Mouse (Mus musculus): ENCODE measurements at regions not wholly inside any gene's neighbourhood (a gene's known extent, or its start where the extent isn't known, plus 50 kb on each side); places are given as distances from the start of the nearest gene placed in this dataset.
A peak's percentile ranks its signal among the peaks of the same experiment; 100 is the strongest.

DNA sequence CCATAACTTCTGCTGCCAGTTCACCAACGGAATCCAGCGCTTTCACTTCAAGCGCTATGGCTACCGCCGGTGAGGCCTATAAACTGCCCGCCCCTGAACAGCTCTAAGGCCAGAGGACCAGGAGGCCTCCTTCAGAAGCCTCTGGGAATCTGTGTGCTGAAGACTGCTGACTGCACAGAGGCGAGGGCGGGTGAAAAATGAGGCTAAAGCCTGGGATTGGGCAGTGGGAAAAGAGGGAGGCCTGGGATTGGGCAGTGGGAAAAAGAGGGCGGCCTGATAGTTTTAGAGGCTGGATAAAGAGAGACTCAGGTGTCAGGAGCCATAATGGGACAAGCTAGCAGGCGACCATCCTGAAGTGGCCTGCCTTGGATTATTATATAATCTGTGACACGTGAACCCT lies 80.8 kb downstream of the Plekhb2 start:
- DNase-seq (ENCODE audit: low read depth, low spot score), result peak; percentile 41

DNA sequence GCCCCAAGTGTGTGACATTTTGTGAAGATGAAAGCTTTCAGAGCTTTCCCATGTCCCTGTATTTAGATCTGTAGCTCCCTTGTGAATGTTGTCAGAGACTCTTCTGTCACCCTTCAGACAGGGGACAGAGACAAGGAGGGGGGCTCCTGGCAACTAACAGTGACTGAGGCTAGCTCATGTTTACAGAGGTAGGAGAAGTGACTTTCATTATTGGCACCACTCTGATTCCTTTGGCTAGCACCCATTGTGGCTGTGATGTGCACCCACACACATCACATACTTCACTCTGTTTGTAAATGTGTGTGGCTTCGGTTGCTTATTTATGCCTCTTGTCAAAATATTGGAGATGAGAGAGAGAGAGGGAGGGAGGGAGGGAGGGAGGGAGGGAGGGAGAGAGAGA lies 93.4 kb downstream of the Plekhb2 start:
- no peak for DNase-seq (ENCODE audit: low read depth, low spot score)

DNA sequence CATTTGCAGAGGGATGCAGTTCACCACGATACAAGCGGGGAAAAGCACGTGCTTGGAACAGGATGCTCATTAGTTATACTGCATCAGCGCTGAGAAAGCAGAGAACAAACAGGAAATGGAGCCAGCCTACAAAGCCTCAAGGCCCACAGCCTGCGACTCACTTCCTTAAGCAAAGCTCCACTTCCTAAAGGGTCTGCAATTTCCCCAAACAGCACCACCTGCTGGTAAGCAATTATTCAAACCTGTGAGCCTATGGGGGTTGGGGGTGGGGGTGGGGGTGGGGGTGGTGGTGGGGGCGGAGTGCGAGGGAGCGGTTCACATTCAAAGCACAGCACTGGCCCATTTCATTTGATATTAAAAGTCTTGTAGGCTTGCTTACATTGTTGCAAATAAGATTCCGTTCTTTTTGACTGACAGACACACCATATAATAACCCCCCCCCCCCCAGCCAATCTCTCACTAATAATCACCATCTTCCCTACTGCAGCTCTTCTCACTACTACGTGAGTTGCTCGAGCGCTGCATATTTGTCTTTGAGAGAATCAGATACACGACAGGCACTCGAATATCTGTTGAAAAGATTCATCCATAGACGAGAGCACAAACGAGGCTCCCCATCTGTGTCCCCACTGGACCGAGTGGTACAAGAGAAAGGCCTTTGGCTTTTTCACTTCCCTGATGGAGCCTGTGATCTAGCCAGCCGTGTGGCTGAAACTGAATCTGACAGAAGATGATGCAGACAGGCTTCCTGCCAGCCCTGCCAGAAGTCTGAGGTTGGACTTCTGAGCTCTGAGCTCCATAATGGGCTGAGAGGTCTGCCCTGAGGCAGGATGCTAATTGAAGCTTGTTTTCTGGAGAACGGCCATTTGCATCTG lies 112.1 kb downstream of the Plekhb2 start:
- peak; percentile 60 for DNase-seq (ENCODE audit: low read depth, low spot score)

DNA sequence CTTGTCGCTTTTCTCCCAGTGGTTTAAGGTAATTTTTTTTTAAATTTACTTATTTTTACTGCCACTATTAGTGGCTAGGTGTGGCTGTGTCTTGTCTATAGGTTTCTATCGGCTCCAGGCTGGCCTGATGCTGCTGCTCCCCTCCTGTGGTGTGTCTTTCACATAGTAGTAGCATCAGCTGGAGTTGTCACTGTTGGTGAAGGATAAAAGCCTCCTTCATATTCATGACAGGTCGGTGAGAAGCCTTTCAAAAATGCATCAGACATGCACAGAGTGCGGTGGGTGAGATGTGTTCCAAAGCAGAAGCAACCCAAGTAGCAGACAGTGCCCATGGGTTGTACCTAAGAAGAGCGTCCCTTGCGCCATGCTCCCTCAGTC lies 112.7 kb downstream of the Plekhb2 start:
- no peak for DNase-seq (ENCODE audit: low read depth, low spot score)

DNA sequence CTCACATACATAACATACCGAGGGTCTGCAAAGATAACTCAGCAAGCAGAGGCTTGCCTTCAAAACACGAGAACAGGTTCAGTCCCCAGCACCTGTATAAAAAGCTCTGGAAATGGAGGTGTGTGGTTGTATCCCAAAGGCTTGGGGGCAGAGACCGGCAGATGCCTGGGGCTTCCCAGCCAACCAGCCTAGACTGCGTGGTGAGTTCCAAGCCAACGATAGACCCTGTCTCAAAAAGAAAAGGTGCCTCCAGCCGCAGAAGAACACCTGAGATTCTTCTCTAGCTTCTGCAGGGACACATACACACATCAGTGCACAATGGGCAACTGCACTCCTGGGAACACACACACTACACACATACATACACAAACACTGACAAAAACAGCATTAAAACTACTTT lies 125.0 kb downstream of the Plekhb2 start:
- no peak for DNase-seq (ENCODE audit: low read depth, low spot score)

DNA sequence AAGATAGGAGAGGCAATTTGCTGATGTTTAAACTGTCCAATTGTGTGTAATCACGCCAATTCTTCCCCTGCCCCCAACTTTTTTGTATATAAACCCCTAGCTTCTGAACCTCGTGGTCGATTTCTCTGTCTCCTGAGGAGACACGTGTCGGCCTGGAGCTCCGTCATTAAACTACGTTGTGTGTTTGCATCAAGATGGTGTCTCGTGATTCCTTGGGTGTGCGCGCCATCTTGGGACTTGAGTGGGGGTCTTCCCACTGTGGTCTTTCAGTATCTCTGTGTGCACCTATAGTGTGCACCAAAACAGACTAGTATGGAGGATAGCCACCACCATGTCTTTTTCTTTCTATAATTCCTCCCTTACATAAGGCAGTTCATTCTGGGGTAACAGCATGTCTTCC lies 128.4 kb downstream of the Plekhb2 start:
- DNase-seq (ENCODE audit: low read depth, low spot score), result no peak

DNA sequence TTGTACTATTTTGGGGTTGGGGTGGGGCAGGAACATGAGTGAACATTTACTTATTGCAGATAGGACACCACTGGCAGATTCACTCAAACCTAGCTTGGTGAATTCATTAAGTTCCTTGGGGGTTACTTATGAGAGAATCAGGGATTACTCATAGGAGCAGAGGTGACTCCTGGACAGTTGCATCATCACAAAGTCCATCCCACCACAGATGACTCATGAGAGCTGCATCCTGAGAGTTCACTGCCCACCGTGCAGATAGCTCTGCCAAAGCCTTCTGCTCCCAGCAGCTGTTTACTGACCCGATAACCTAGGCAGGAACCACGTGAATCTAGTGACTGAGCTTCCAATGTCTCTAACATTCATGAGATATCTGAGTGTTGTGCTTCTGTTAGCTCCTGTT lies 129.6 kb downstream of the Plekhb2 start:
- DNase-seq (ENCODE audit: low read depth, low spot score), result no peak

DNA sequence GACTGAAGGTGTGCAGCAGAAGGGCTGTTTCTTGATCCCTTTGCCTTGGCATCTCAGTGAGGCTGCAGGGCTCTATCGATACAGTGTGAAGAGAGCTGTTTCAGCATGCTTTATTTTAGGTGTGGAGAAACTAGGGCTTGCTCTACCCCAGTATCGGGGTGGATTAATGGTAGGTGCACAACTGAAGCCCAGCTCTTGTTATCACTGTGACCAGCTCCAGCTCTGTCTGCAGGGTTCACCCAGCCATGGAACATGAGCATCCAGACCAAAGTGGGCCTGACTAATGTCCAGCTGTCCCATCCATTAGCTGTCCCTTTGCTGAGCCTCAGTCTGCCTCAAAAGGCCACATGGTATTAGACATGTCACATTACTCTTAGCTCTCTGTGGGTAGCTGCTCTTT lies 132.2 kb downstream of the Plekhb2 start:
- DNase-seq (ENCODE audit: low read depth, low spot score), result no peak

DNA sequence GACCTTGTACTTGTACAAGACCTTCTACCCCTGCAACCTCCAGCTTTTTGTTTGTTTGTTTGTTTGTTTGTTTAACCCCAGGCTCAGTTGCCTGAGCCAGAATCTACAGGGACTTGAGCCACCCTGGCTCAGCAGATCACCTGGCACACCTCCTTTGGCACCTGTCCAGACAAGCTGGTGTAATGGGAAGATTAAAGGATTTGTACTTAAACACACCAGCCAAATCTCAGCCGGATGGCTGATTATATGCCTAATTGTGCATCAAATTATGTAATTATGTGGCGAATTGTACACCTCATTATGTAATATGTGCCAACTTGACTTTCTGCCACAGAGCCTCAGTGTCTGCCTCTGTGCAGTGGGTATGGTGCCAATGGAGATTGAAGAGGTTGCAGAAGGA lies 133.2 kb downstream of the Plekhb2 start:
- DNase-seq (ENCODE audit: low read depth, low spot score), result no peak

DNA sequence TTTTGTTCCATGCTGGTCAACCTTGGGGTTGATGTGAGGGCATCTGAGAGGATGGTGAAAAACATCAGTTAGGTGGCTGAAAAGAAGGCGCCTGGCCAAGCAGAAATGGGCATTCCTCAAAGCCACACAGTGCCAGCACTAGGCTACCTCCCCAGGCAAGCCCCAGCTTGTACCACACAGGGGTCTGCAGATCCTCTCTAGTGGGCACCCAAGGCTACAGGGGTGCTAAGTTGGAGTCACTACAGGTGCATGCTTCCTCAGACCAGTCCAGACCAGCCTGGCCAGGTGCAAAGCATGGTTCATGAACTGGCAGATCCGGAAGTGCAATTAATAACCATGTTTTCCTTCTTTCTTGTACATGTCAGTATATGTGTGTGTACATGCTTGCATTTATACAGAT lies 137.1 kb downstream of the Plekhb2 start:
- no peak for DNase-seq (ENCODE audit: low read depth, low spot score)

DNA sequence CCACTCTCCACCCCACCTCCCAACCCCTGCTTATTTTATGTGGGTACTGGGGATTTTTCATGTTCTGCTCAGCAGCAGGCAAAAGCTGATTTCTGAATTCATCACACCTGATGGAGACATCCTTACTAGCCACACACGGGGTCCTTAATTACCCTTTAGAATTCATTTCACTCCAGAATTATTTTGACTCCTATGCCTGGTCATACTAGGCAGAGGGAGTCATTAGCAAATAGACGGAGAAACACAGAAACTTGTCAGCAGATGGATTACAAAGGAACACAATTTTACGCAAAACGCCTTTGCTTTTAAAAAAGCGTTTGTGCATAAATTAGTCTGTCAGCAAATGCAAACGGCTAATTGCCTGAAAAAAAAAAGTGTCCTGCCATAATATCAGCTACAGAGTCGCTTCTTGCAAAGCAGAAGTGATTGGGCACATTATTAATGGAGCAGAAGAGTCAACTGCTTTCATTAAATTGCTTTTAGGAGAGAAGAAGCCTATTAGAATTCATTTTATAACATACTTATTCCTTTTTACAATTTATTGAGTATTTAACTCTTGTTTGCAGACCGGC lies 138.0 kb downstream of the Plekhb2 start:
- no peak for DNase-seq (ENCODE audit: low read depth, low spot score)

DNA sequence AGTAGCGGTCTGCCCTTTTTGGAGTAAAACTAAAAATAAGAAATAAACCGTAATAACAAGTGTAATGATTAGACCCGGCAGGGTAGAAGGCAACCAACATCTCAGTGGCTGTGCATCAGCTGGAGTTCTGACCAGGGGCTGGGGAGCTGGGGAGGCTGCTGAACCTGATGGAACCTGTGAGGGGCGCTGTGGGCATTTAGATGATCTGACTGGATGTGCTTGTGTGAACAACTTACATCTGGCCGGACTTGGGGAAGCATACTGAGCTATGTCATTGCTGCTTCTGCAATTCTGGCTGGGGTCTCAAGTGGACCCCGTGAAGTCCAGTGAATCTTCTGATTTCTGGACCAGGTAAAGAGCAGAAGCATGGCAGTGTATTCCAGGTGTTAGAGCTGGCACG lies 138.4 kb downstream of the Plekhb2 start:
- DNase-seq (ENCODE audit: low read depth, low spot score), result peak; percentile 20

DNA sequence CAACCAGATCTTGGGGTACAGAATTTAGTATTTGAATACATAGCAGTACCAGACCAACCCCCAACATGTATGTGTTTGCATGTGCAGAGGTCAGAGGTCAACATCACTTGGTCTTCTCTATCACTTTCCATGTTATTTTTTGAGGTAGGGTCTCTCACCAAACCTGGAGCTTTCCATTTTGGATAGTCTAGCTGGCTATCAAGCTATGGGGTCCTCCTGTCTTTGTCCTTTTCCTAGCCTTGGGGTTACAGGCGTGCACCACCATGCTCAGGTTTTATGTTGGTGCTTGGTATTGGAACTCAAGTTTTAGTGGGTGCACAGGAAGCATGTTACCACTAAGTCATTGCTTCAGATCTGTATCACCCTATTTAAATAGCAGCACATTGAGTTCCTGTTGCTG lies 151.0 kb downstream of the Plekhb2 start:
- no peak for DNase-seq (ENCODE audit: low read depth, low spot score)

DNA sequence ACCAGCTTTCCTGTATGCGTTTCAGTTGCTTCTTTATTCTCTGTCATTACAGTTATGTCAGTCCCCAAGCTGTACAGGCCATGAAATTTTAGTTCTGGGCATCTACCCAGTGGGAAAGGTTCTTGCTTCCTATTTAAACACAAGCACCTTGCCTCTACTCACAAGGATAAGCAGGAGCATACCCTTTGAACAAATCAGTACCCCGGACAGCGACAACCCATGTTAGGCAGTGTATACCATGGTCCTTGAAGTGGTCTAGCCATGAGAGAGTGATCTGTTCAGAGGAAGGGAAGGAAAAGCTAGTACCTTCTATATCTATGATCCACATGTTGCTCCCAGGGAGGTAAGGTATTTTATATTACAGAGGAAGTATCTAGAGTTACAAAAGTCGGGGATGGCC lies 167.7 kb downstream of the Plekhb2 start:
- peak; percentile 70 for DNase-seq (ENCODE audit: low read depth, low spot score)

DNA sequence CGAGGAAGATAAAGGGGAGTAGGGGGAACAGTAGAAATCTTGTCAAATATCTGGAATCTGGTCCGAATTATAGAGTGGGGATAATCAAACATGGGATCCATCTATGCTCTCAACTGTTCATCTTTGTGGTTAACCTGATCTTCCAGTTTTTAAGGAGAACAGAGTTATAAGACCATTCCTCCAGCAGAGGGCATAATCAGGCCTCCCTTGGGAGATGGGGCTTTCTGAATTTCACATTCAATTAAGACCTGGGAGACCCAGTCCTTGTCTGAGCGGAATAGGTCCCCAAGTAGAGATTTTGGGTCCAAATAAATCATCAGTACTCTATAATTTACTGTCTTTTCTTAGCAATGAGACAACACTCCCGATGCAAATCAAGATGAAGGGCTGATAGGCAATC lies 182.8 kb downstream of the Plekhb2 start:
- DNase-seq (ENCODE audit: low read depth, low spot score), result peak; percentile 59

DNA sequence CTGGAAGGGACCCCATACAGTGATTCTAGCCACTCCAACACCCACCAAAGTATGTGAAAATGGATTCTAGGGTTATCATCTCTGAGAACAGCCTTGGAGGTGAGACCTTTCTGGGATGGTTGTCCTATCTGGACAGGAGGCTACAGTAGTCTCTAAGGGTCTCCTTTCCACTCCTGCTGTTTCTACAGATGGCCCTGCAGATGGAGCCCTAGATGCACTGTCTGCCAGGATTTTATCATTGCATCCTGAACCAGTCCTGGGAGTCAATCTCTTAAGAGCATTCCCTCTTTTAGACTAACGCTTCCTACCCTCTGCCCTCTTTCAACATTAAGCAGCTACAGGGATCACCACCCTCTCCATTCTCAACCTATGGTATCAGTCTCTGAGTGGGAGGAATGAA lies 223.0 kb downstream of the Plekhb2 start:
- DNase-seq (ENCODE audit: low read depth, low spot score), result peak; percentile 23

DNA sequence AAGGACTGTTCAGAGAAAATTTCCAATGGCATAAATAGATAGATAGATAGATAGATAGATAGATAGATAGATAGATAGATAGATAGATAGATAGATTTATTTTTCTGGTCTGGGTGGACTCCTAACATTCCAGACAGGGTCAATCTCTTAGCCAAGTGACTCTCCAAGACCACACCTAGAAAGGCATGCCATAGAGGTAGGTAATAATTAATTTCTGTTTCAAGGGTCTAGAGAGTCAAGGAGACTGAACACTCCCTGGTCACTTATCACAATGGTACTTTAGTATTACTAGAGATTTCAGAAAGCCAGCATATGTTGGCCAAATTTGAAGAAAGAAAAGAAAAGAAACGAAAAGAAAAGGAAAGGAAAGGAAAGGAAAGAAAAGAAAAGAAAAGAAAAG lies 245.1 kb downstream of the Plekhb2 start:
- no peak for DNase-seq (ENCODE audit: low read depth, low spot score)

DNA sequence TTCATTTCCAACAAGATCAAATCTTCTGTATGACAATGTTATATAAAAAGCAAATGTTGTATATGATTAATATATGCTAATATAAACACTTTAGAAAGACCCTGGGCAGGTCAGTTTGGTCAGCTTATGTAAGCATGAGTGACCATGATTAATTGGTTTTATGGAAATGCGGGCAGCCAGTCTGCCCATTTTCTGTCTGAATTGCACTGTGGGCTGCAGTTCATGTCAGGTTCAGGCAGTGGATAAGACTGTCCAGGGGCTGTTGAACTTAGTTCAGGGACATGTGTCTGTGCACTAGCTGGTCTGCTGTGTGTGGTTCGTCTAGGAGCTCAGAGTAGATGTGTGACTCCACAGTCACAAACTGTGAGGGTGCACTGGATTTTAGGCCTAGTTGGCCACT lies 246.0 kb downstream of the Plekhb2 start:
- DNase-seq (ENCODE audit: low read depth, low spot score), result no peak

DNA sequence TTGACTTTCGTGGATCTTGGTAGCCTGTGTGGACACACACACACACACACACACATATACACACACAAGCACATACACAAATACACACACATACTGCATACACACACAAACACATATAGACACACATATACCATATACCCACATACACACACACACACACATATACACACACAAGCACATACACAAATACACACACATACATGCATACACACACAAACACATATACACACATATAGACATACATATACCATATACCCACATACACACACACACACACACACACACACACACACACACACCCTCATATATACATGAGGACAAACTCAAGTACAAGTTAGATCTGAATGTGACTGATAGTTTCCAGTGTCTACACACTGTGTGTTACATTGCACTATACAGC lies 256.9 kb downstream of the Plekhb2 start:
- no peak for DNase-seq (ENCODE audit: low read depth, low spot score)

DNA sequence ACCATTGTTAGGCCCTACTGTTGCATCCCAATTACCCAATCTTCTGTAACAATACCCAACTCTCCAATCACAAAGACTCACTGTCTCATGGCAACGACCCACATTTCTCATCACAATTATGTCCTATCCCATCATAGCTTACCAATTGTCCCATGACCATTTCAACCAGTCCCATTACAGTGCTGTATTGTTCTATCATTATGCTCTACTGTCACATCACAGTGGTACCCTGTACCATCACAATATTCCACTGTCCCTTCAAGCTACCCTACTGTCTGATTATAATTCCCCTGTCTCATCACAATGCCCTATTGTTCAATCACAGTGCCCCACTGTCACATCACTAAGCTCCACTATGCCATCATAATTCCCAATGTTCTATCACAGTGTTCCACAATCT lies 260.0 kb downstream of the Plekhb2 start:
- DNase-seq (ENCODE audit: low read depth, low spot score), result no peak

DNA sequence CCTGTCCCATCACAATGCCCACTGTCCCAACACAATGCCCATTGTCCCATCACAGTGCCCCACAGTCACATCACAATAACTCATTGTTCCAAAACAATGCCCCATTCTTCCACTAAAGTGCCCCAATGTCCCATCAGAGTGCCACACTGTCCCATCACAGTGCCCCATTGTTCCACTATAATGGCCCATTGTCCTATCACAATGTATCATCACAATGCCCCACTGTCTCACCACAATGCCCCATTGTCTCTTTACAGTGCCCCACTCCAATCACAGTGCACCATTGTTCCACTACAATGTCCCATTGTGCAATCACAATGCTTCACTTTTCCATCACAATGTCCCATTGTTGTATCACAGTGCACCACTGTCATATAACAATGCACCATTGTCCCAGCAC lies 265.7 kb downstream of the Plekhb2 start:
- peak; percentile 74 for DNase-seq (ENCODE audit: low read depth, low spot score)

DNA sequence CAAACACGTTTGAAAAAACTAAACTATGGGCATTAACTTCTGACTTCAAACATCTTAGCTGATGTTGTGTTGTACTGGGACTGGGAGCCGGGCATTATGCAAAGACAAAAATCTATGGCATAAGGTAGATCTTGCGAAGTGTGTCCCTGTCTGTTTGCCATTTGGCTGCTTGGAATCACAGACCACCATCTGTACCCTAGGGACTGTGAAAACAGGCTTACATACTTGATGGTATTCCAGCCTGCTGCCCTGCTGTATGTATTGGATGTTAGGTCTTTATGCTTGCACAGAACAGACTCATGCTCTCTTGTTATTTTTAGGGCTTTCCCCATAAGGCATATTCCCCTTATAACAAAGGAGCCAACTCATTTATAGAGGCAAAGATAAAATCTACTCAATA lies 288.1 kb downstream of the Plekhb2 start:
- no peak for DNase-seq (ENCODE audit: low read depth, low spot score)

DNA sequence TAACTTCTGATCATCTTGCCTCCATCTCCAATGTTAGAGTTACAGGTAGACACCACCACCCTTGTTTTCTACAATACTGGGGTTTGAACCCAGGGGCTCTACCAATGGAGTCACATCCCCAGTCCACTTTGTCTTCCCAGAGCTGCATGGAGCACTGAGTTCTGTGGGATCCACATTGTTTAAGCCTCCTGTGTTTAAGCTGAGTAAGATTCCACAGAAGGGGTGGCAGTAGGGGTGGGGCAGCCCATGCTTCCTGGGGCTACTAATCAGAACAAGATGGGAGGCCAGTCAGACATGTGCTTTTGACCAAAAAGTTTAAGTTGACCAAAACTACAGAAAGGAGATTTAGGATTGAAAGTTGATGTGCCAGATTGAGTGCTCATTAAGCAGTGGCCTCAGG lies 299.3 kb downstream of the Plekhb2 start:
- no peak for DNase-seq (ENCODE audit: low read depth, low spot score)

DNA sequence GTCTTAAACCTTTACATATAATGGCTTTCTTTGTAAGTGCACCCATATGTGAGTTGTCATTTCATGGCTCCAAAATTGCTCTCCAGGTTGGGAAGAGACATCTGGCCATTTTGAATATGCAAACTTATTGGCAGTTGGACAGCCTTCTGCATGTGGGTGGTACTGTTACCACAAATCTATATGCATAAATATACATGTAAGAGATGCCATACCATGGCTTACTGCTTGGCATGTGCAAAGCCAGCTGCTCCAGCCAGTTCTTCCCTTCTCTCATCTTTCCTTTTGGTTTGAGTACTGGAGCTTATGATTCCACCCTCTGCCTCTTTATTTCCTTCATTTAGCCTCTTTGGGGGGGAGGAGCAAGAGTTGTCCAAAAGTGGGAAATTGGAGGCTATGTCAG lies 312.7 kb downstream of the Plekhb2 start:
- DNase-seq (ENCODE audit: low read depth, low spot score), result no peak

Data from ES-CJ7 (cell line).